Mouse (Mus musculus) right cerebral cortex, postnatal 36 days (tissue): ENCODE measurements around the gene Alpl.

ENCODE experiments used
- DNase-seq, 2 experiments: peaks; one replicate each; pipeline ENCODE4 v3.0.0; 2022; ENCODE audit warnings: low spot score in 2 of 2, mixed read lengths in 1 of 2

Gene Alpl

DNA sequence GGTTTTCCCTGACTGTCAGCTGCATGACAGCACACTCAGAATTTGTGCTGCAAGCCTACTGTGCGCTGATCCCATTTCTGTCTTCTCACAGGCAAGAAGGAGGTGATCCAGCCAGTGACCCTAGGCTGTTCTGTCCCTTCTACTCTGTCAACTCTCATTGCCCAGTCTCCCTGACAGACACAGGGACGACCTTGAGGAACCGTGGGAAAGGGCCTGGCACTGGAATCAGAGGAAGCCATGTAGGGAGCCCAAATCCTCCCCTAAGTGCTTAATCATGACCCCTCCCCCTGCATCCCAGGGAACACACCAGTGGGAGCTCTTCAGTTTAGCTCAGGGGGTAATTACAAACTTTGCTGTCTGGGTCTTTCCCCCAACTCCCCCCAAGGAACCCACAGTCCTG is 58.4 kb downstream of the Alpl start:
- DNase-seq = no peak

DNA sequence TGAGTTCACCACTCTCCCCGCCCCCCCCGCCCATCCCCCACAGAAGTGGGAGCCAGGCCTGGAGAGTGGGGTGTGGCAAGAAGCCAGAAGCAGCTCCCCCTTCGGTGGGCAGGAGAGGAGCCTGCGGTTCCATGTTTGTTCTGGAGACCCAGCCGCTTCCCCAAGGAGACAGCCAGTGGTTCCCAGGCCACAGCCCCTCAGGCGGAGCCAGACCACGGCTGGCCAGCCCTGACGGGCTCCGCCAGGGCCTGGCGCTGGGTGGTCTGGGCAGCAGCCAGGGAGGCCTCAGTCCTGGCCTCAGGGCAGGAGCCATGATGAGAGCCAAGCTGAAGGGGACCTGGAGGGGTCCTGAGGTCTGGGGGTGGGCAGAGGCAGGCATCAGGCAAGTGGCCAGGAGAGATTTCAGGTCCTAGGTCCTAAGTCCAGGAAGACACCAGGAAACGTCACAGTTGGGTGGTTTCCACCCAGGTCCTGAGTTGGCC is 59.9 kb downstream of the Alpl start:
- DNase-seq = no peak

DNA sequence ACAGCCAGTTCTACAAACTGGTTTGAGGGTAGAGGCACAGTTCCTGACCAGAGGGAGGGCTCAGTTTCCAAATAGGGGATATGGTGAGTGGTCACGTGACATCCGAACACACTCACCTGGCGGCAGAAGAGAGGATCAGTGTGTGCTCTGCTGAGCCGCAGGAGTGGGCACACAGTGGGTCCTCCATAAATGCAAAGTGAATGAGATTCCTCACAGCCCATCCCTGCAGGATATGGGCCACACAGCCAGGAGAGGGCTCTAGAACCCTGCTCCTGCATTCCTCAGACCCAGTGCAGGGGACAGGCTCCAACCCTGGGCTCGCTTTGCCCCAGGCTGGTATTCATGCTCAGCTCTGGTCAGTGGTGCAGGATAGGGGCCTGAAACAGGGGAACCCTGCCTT is 62.7 kb downstream of the Alpl start:
- no peak for DNase-seq

DNA sequence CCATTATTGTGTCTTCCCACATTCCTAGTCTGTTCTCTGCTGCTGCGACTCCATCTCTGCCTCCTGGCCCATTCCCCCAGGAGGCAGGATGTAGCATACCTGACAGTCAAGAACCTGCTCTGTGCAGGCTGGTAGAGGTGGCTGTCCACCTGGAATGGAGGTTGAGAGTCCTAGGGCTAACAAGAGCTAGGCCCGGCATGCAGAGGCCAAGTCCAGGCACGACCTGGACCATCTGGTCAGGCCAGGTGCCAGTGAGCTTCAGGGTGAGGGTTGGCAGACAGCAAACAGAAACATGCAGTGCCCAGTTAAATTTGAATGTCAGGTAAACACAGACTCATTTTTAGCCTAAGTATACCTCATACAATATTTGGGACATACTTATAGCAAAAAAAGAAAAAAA is 63.2 kb downstream of the Alpl start:
- DNase-seq = no peak

DNA sequence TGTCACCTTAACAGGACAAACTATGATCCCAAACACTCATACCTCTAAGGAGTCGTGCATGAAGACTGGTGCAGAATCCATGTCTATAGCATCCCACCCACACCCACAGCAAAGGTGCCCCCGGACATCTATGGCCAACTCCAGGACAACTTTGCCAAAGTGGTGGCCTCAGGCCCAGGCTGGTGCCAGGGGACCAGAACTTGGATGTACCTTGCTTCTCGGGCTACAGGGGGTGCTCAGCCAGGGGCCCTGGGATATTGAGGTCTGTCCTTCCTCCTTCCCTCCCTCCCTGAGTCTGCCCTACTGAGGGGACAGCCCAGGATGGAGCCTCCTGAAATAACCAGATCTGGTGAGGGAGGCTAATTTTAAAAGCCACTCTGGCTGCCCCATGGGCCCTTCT is 63.8 kb downstream of the Alpl start:
- DNase-seq = no peak

DNA sequence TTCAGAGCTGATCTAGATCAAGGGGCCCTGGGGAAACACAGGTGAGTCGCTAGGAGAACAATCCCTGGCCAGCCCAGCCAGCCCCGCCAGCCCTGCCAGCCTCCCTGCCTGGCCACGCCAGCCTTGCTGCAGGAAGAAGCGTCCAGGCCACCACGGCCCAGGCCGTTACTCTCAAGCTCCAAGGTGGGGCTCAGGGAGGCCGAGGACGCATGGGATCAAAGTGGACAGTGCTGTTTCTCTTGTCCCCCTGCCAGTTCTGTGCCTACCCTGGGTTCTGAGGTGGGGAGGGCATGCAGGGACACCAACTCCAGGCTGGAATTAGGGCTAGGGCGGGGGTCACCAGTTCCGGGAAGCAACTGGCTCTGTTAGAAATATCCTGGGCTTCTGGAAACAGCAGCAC is 64.3 kb downstream of the Alpl start:
- DNase-seq = no peak

DNA sequence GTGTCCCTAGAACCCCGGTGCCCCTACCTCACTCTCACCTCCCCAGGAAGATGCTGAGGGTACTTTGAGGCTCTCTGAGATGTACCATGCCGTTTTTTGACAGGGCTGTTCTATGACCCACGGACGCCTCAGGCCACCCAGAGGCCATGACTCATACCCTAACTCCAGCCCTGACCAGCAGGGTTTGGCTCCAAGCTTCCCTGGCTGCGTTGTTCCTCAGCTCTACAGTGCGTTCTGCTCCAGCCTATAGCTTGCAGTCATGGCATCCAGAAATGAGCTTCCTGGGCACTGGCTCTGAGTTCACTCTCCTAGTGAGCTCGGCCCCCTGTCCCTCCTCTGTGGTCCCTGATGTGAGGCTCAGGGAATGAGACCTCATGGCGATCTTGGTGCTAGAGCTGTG is 65.4 kb downstream of the Alpl start:
- DNase-seq = no peak

DNA sequence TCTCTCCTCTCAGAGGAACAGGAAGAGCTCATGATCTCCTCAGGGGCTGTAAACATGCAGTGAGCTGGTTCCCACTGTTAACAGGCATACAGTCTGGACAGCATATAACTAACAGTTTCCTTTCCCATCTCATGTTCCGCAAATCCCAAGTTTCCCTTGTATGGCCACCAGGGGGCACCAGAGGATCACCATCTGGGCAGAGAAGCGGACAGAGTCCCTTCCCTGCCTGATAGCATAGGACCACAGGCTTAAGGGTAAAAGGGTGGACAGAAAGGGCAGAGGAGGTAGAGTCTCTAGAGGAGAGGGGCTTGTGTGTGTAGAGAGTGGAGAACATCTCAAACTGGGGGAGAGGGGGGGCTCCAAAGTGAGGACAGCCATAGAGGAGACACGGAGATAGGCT is 66.0 kb downstream of the Alpl start:
- DNase-seq = peak in 1 of 2 experiments; percentile 67

DNA sequence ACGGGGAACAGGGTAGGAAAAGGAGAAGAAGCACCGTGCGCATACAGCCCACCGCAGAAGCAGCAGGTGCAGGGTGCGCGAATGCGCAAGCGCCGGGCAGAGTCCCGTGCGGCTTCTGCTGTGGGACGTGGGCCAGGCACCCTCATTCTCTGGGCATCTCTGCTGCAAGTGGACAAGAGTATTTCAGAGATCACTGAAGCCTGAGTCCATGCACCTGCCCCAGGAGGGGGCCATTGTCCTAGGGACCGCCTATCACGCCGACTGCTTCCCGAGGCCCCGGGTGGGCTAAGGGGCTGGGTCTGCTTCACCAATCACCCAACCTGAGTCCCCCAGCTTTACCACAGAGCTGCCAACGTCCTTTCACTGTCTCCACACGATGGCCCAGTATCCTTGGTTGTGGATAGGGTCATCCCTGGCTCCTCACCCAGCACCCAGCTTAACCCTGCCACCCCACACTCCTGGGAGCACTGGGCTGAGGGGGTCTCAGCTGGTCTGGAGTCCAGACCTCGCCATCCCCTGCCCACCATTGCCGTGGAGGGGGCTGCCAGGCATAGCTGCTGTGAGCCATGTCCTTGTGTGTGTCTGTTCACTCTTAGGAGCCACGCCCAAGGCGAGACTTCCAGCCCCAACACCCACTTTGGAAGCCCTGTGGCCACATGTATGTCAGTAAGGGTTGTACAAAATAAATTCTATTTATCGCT is 66.9 kb downstream of the Alpl start:
- DNase-seq = no peak

DNA sequence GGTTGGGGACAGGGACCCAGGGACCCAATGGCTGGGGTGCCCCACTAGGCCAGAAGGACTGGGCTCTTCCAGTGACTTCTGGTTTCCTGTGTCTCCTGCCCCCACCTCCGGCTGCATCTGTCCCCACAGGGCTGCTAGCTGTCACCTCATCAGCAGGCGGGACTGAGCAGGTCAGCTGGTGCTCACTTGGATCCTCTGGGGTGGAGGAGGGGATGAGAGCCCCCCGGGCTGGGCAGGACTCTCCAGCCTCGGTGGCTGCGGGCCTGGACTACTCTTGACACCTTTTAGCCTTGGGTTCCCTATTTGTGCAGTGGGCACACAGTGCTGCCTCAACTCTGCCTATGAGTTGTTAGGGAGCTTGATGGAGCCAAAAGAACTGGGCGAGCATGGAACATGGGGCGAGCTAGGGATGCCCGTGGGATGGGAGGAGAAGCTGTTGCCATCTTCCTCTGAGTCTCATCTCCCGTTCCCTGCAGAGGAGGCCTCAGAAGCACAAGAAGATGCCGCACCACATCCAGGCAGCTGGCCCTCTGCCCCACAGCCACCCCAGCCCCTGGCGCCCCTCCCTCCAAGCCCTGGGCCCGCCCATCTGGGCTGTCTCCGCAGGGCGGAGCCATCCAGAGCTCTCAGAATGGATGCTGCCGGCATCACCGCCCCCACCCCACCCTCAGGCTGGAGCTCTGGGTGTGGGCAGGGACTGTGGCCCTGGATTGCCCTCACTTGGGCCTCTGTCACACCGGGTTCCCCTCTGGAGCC is 67.6 kb downstream of the Alpl start:
- no peak for DNase-seq

DNA sequence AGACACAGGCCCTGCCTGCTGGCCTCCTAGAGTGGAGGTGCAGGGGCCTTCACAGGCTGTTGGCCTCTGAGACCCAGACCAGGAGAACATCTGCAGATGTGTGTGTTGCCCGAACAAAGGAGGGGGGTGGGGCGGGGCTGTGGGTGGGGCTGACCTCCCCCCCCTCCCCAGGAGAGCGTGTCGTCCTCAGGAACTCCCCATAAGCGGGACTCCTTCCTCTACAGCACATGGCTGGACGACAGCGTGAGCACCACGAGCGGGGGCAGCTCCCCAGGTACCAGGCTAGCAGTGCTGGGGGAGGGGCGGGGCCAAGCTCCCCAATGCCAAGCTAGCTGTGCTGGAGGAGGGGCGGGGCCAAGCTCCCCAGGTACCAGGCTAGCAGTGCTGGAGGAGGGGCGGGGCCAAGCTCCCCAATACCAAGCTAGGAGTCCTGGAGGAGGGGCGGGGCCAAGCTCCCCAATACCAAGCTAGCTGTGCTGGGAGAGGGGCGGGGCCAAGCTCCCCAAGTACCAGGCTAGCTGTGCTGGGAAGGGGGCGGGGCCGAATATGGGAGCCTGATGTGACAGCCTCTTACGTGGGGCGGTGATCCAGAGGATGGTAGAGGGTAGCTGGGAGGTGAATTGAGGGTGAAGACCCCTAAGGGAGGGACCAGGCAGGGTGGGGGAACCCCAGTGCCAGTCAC is 68.5 kb downstream of the Alpl start:
- DNase-seq = no peak

DNA sequence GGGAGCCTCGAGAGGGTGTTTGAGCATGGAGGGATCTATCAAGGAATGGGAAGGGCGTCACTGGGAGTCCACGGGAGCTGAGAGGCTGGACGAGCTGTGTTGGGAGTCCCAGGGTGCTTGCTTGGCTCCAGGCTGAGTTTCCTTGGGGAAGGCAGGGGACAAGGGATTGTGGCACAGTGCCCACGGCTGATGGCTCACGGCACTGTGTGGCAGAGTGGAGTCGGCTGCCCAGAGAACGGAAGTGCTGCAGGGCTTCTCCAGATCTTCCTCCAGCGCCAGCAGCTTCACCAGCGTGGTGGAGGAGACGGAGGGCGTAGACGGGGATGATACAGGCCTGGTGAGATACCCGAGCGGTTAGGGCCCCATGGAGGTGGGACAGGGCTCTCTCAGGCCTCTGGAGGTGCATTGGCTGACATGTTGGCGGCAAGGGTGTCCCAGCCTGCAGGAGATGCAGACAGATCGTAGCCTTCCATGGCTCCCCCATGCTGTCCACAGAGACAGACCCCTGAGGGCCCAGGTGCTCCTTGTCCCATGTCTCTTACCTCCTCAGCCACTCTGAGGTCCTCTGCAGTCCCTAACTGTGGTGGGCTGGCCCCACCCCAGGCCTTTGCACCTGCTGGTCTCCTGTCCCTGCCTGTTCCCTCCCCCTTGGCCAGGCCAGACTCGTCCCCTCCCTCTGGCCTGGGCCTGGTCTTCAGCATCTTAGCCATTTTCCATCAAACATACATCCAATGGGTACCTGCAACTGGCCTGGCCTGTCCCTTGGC is 69.3 kb downstream of the Alpl start:
- no peak for DNase-seq

DNA sequence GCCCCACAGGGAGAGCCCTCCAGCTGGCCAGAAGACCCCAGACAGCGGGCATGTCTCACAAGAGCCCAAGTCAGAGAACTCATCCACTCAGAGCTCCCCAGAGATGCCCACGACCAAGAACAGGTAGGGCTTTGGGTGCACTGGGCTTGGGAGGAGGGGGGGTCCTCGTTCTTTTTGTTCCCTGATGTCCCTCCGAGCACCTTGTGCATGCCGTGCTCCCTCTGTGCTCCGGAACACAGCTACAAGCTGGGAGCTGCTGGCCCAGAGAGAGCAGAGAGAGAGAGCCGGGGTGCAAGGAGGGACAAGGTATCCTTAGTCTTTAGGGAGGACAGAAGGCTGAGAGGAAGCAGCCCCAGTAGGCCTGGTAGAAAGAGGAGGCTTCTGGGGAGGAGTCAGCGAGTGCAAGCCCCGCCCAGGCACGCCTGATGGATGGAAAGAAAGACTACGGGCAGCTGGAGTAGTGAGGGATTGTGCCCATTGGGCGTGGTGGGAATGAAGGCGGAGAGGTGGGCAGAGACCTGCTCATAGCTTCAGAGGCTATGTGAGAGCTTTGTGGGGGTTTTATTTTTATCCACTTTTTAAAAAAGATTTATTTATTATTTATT is 70.5 kb downstream of the Alpl start:
- DNase-seq = no peak

DNA sequence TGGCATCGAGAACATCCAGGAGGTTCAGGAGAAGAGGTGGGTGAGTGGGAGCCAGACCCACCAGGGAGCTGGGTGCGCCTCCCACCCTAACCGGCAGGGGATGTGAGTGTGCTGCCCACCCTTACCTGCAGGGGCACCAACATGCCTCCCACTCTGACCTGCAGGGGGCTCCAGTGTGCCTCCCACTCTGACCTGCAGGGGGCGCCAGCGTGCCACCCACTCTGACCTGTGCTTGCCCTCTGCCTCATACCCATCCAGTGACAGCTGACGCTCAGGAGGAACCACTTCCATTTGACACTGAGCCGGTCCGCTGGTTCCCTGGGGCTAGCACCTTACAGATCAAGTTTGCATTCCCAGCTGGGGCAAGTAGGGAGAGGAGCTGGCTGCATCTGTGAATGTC is 71.4 kb downstream of the Alpl start:
- no peak for DNase-seq

DNA sequence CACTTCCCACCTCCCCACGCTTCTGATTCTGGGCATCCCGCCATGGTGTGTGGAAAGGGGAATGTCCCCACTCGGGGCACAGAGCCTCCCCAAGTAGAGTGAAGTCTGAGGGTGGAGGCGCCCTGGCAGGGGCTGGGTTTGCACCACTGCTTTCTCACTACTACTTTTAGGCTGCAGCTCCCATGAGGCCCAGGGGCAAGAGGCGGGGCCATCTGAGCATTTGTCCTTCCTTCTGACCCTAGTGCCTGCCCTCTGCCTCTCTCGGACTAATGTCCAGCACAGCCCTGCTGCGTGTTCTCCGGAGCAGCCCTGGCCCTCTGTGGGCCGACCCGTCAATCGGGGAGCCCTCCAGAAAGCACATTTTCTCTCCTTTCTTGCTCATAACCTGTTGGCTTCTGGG is 72.0 kb downstream of the Alpl start:
- no peak for DNase-seq

DNA sequence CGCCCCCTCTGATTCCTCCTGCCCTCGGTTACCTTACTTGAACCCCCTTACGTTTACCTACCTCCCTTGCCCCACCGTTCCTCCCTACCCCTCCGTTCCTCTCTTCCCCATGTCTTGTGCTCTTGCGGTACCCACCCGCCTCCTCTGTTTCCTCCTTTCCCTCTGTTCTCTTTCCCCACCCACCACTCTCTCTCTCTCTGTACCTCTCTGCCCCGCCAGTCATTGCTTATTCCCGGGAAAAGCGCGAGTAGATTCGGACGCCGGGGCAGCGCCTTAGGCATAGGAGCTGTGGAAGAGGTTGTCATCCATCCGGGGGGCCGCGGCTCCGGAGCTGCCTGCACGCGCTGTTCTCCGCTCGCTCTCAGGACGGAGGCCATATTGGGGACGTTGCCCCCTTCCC is 72.7 kb downstream of the Alpl start:
- DNase-seq = no peak

DNA sequence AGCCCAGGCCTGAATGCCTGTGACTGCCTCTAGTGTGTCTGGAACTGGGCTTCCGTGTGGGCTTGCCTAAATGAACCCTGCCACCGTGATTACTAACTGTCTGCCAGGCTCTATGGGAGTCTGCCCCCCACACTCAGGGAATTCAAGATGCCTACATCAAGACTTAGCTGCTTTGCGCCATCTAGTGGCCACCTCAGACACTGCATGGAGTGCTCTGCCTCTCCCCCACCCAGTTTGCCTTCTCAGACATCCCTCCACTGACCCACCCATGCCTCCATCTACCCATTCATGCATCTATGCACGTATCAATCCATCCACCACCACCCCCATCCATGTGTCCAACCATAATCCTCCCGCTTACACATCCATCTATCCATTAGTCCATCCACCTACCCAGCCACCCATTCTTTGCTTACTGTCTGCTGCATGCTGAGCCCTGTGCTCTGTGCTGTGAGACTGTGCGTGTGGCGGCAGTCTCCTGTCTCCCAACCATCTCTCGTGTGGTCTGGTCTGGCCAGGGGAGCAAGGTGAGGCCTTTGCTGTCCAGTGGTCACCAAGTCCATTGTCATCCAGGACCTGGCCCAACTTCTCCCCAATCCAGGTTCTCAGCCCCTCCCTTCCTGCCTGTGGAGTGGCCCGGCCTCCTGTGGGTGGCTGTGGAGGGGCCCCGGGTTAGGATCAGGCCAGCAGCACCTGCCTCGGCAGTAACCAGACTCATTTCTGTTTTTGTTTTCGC is 73.3 kb downstream of the Alpl start:
- peak; percentile 75 to 79 for DNase-seq

DNA sequence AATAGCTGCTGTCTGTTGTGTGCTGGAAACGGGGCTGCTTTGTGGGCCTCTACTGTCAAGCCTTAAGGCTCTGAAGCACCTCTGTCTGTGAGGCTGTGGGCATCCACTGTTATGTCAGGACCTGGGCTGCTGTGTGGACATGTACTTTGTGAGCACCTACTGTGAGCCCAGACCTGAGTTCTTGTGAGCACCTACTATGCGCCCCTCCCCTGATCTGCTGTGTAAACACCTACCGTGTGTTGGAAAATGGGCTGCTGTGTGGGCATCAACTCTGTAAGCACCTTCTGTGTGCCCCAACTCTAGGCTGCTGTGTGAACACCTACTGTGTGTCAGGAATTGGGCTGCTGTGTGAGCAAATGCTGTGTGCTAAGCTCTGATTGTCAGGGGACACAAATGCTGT is 74.0 kb downstream of the Alpl start:
- no peak for DNase-seq

DNA sequence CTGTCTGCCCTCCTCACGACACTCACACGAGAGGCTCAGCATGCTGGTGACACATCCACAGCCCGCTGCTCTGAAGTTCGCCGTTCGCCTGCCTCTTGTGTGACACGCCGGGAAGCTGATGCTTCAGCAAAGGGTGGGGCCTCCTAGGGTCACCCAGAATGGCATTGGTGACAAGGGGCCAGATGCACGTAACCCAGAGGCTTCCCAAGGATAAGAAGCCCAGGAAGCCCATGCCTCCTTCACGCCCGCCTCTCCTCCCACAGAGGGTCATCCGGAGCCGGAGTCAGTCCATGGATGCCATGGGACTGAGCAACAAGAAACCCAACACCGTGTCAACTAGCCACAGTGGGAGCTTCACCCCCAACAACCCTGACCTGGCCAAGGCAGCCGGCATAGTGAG is 74.6 kb downstream of the Alpl start:
- DNase-seq = no peak

DNA sequence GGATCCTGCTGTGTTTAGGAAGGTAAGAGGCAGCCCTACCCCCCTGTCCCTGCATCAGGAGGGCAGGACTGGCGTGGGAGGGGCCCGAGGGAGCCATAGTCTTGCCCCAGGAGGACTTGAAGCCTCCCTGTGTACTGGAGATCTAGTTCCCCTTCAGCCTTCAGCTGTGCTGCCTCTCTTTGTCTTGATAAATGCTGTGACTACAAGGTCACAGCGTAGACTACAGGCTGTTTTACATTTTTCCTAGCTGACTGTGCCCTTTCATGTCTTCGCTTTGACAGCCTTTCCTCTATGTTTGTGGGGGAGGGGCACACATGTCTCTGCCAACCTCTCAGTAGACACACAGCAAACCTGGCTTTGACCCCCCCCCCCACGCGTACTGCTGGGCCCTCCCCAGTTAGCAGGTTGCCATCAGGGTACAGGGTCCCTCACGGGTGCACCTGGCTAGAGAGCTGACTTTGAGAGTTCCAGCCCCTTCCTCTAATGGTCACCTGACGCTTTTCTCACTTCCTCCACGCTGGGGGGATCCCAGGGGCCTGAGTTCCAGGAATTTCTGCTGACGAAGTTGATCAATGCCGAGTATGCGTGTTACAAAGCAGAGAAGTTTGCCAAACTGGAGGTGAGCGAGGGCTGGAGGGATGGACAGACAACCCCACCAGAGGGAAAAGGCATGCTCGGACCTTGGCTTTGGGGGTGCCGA is 76.7 kb downstream of the Alpl start:
- no peak for DNase-seq
